In the genomic region with DNA sequence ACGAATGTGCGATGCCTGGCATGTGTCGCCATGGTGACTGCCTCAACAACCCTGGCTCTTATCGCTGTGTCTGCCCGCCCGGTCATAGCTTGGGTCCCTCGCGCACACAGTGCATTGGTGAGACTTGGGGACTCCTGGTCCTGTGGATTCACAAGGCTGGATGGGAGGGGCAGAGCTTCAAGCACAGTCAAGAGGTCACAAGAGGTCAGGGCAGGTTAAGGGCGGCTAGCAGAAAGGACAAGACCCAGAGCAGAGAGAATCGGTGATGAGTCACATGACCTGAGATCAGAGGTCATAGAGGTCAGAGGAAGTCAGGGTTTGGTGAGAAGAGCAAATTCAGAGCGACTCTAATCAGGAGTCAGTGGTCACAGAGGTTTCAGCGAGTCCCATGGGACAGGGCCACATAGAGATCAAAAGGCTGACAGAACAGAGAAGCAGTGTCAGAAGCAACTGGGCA, we compare ENCODE assay signal across 19 mouse cellular contexts. TPM values are rescaled to one million over a fixed set of nuclear protein-coding genes. Genes with fewer than 3 reads are reported as not detected.
A peak's percentile ranks its signal among the peaks of the same experiment; 100 is the strongest.
DNase-seq lines count a peak whose midpoint lies in the region; ATAC-seq and TF ChIP-seq lines count a peak whose summit lies in the region.
"Had no signal": no experiment of that assay in that cellular context is flagged by ENCODE, and none has a peak within 500 bp of the region (broad histone marks: within the 10 kb centered on the region; RNA-seq: fewer than 3 reads in every experiment).

No protein-coding gene starts in this region.

- H3K79me2 ChIP-seq in myocyte (ENCODE audit: control insufficient read depth, insufficient read depth): peaks cover 18% of the 10 kb centered on the region

- peaks cover 88% of the 10 kb centered on the region for H3K27me3 ChIP-seq in liver, postnatal 0 days (ENCODE audit: insufficient read depth, low read length)
- peaks cover 100% of the 10 kb centered on the region for H3K27me3 ChIP-seq in liver, embryonic 12.5 days (replicated peaks)
- no peaks in the 10 kb centered on the region for H3K27me3 ChIP-seq in myocyte (ENCODE audit: control insufficient read depth, insufficient read depth, insufficient read length)
- peaks cover 31% of the 10 kb centered on the region for H3K27me3 ChIP-seq in kidney, embryonic 14.5 days (ENCODE audit: control insufficient read depth, insufficient read depth, low read length)

- DNase-seq in liver: peak; percentile 39
- no peak for DNase-seq in liver, postnatal 0 days
- DNase-seq in ZHBTc4 (ENCODE audit: low read depth, low spot score): peak; percentile 61
- DNase-seq in gastrocnemius, postnatal 25 days: no peak
- no peak for DNase-seq in thymus, postnatal 14 days
- DNase-seq: cerebellum, adult 8-10 months; gastrocnemius, postnatal 10 days; kidney, postnatal 25 days; lung, postnatal 10 days had no signal

- no peaks in the 10 kb centered on the region for H3K9me3 ChIP-seq in liver, postnatal 0 days (ENCODE audit: low read length)
- H3K9me3 ChIP-seq in liver, embryonic 12.5 days (replicated peaks): no peaks in the 10 kb centered on the region
- H3K9me3 ChIP-seq in kidney, embryonic 14.5 days (ENCODE audit: control insufficient read depth, low read length): no peaks in the 10 kb centered on the region
- H3K9me3 ChIP-seq: forebrain, embryonic 10.5 days; heart, embryonic 15.5 days; stomach, embryonic 15.5 days had no signal

- no peak overlapping the region for H3K4me2 ChIP-seq in liver, postnatal 0 days (ENCODE audit: low read depth, low read length)
- peak overlapping the region; percentile 54; the same call in 1 of the 2 replicates for H3K4me2 ChIP-seq in liver, embryonic 12.5 days
- H3K4me2 ChIP-seq in myocyte (ENCODE audit: low read depth): no peak overlapping the region
- H3K4me2 ChIP-seq in kidney, embryonic 14.5 days (replicated peaks; ENCODE audit: low read depth, low read length): no peak overlapping the region
- H3K4me2 ChIP-seq: heart, embryonic 15.5 days had no signal

- no peak overlapping the region for H3ac ChIP-seq in myocyte (ENCODE audit: control insufficient read depth, insufficient read length)

- no peaks in the 10 kb centered on the region for H3K36me3 ChIP-seq in liver, postnatal 0 days (replicated peaks; ENCODE audit: insufficient read depth, low read length)
- no peaks in the 10 kb centered on the region for H3K36me3 ChIP-seq in liver, embryonic 12.5 days
- no peaks in the 10 kb centered on the region for H3K36me3 ChIP-seq in myocyte (ENCODE audit: control insufficient read depth, insufficient read depth)
- H3K36me3 ChIP-seq in kidney, embryonic 14.5 days (ENCODE audit: control insufficient read depth, insufficient read depth, low read length): no peaks in the 10 kb centered on the region
- H3K36me3 ChIP-seq: forebrain, embryonic 10.5 days; stomach, embryonic 15.5 days had no signal

- TF ChIP-seq EP300 in liver, postnatal 0 days (IDR thresholded peaks at IDR 0.05; ENCODE audit: low read depth): no peak

- no peak for TF ChIP-seq CTCF in liver, postnatal 0 days (IDR thresholded peaks at IDR 0.05; ENCODE audit: low read depth)

- TF ChIP-seq POLR2A in myocyte (IDR thresholded peaks at IDR 0.05; ENCODE audit: insufficient read length, low read depth): no peak

- H3K4me3 ChIP-seq in liver, postnatal 0 days (ENCODE audit: low read depth, low read length): no peak overlapping the region
- H3K4me3 ChIP-seq in liver, embryonic 12.5 days: no peak overlapping the region
- no peak overlapping the region for H3K4me3 ChIP-seq in myocyte
- H3K4me3 ChIP-seq in kidney, embryonic 14.5 days (ENCODE audit: low read length): no peak overlapping the region
- H3K4me3 ChIP-seq: heart, embryonic 15.5 days; stomach, embryonic 15.5 days had no signal

- no peak overlapping the region for H3K27ac ChIP-seq in liver, postnatal 0 days (ENCODE audit: low read depth)
- H3K27ac ChIP-seq in liver, embryonic 12.5 days: no peak overlapping the region
- no peak overlapping the region for H3K27ac ChIP-seq in kidney, embryonic 14.5 days (ENCODE audit: low read depth, low read length)
- H3K27ac ChIP-seq: heart, embryonic 15.5 days; stomach, embryonic 15.5 days had no signal

- no peak for ATAC-seq in liver, postnatal 0 days
- ATAC-seq in liver, embryonic 12.5 days: peak; percentile 62
- ATAC-seq in kidney, embryonic 14.5 days (ENCODE audit: low FRiP score, low TSS enrichment): no peak
- ATAC-seq: intestine, embryonic 16.5 days had no signal

- no peak overlapping the region for H3K9ac ChIP-seq in liver, postnatal 0 days (replicated peaks)
- no peak overlapping the region for H3K9ac ChIP-seq in liver, embryonic 12.5 days
- H3K9ac ChIP-seq in kidney, embryonic 14.5 days (ENCODE audit: low read depth, low read length): no peak overlapping the region
- H3K9ac ChIP-seq: heart, embryonic 15.5 days; stomach, embryonic 15.5 days had no signal

- WGBS in liver, postnatal 0 days (ENCODE audit: insufficient replicate concordance): 32% methylated on average over 12 of the region's 12 CpGs
- WGBS in liver, embryonic 12.5 days (ENCODE audit: insufficient replicate concordance): 31% methylated on average over 12 of the region's 12 CpGs
- WGBS in kidney, embryonic 14.5 days: 53% methylated on average over 12 of the region's 12 CpGs

- H3K4me1 ChIP-seq in liver, postnatal 0 days (ENCODE audit: insufficient read depth): peaks cover 15% of the 10 kb centered on the region
- H3K4me1 ChIP-seq in liver, embryonic 12.5 days: peaks cover 48% of the 10 kb centered on the region
- peaks cover 35% of the 10 kb centered on the region for H3K4me1 ChIP-seq in kidney, embryonic 14.5 days (ENCODE audit: control insufficient read depth, insufficient read depth, low read length)

TF ChIP-seq in myocyte, 11 proteins besides CTCF, POLR2A, EP300 and RAD21:
- peak; percentile 5 for TF ChIP-seq USF1 (IDR thresholded peaks at IDR 0.05; ENCODE audit: low read depth)
- TF ChIP-seq CEBPB (IDR thresholded peaks at IDR 0.05; ENCODE audit: insufficient read depth, poor library complexity, severe bottlenecking): no peak
- TF ChIP-seq MAX (IDR thresholded peaks at IDR 0.05; ENCODE audit: low read depth): no peak
- no peak for TF ChIP-seq TCF12 (IDR thresholded peaks at IDR 0.05; ENCODE audit: insufficient read depth, poor library complexity, severe bottlenecking)
- no peak for TF ChIP-seq MYOD1 (IDR thresholded peaks at IDR 0.05; ENCODE audit: control insufficient read depth in 1 of 3, insufficient read length in 2 of 3, low read depth in 2 of 3)

RNA-seq across cellular contexts. Expression of gene Ltbp3, which starts 6.2 kb away (rescaled TPM):
- 1.3 and 1.4 TPM in 2 replicates for polyA plus RNA-seq in liver, postnatal 0 days (2015; fragmentation: Nextera tagmentation; extraction: Ambion mirVana)
- polyA plus RNA-seq in liver, embryonic 12.5 days (2016; fragmentation: Nextera tagmentation; extraction: Ambion mirVana): 3.7 and 3.8 TPM in 2 replicates
- 100 TPM for polyA plus RNA-seq in myocyte (2012; fragmentation: generic; extraction: Trizol)
- 10 to 100 TPM; 45.7 to 49.6 TPM for total RNA-seq in gastrocnemius, postnatal 25 days (2021)
- 14.9 and 27.1 TPM in 2 replicates for polyA plus RNA-seq in kidney, embryonic 14.5 days (2014; fragmentation: Nextera tagmentation; extraction: Ambion mirVana)

RNA-seq across cellular contexts. Expression of gene Fam89b, which starts 17.5 kb away (rescaled TPM):
- 28.9 and 31.0 TPM in 2 replicates for polyA plus RNA-seq in liver, postnatal 0 days (2015; fragmentation: Nextera tagmentation; extraction: Ambion mirVana)
- 45.1 and 45.3 TPM in 2 replicates for polyA plus RNA-seq in liver, embryonic 12.5 days (2016; fragmentation: Nextera tagmentation; extraction: Ambion mirVana)
- 77.4 TPM for polyA plus RNA-seq in myocyte (2012; fragmentation: generic; extraction: Trizol)
- 10 to 100 TPM; 24.7 to 24.9 TPM for total RNA-seq in gastrocnemius, postnatal 25 days (2021)
- polyA plus RNA-seq in kidney, embryonic 14.5 days (2014; fragmentation: Nextera tagmentation; extraction: Ambion mirVana): 92.8 and 114 TPM in 2 replicates

RNA-seq across cellular contexts. Expression of gene Ehbp1l1, which starts 20.8 kb away (rescaled TPM):
- polyA plus RNA-seq in liver, postnatal 0 days (2015; fragmentation: Nextera tagmentation; extraction: Ambion mirVana): 38.5 and 42.5 TPM in 2 replicates
- polyA plus RNA-seq in liver, embryonic 12.5 days (2016; fragmentation: Nextera tagmentation; extraction: Ambion mirVana): 122 and 124 TPM in 2 replicates
- polyA plus RNA-seq in myocyte (2012; fragmentation: generic; extraction: Trizol): 97.4 TPM
- 100 to 1,000 TPM; 241 to 266 TPM for total RNA-seq in gastrocnemius, postnatal 25 days (2021)
- polyA plus RNA-seq in kidney, embryonic 14.5 days (2014; fragmentation: Nextera tagmentation; extraction: Ambion mirVana): 8.8 and 11.5 TPM in 2 replicates

RNA-seq across cellular contexts. Expression of gene Scyl1, which starts 24.3 kb away (rescaled TPM):
- polyA plus RNA-seq in liver, postnatal 0 days (2015; fragmentation: Nextera tagmentation; extraction: Ambion mirVana): 16.9 and 17.0 TPM in 2 replicates
- polyA plus RNA-seq in liver, embryonic 12.5 days (2016; fragmentation: Nextera tagmentation; extraction: Ambion mirVana): 38.3 and 39.7 TPM in 2 replicates
- polyA plus RNA-seq in myocyte (2012; fragmentation: generic; extraction: Trizol): 73.5 TPM
- total RNA-seq in gastrocnemius, postnatal 25 days (2021): 10 to 100 TPM; 62.2 to 62.8 TPM
- polyA plus RNA-seq in kidney, embryonic 14.5 days (2014; fragmentation: Nextera tagmentation; extraction: Ambion mirVana): 54.7 and 73.5 TPM in 2 replicates

RNA-seq across cellular contexts. Expression of gene Kcnk7, which starts 42.8 kb away (rescaled TPM):
- 0.17 and 0.18 TPM in 2 replicates for polyA plus RNA-seq in liver, postnatal 0 days (2015; fragmentation: Nextera tagmentation; extraction: Ambion mirVana)
- 0.18 and 0.19 TPM in 2 replicates for polyA plus RNA-seq in liver, embryonic 12.5 days (2016; fragmentation: Nextera tagmentation; extraction: Ambion mirVana)
- 0.12 TPM for polyA plus RNA-seq in myocyte (2012; fragmentation: generic; extraction: Trizol)
- not detected for total RNA-seq in gastrocnemius, postnatal 25 days (2021)
- polyA plus RNA-seq in kidney, embryonic 14.5 days (2014; fragmentation: Nextera tagmentation; extraction: Ambion mirVana): 0.39 and 0.42 TPM in 2 replicates
- total RNA-seq: gastrocnemius, postnatal 10 days; layer of hippocampus, postnatal 25 days had no signal
- polyA plus RNA-seq: embryonic facial prominence, embryonic 11.5 days; limb, embryonic 11.5 days had no signal

Comparison
In these comparisons a context has a peak if more than half of its experiments do, and no peak if none do; other contexts are left out.
1. DNase-seq: peak in liver (single experiment) and ZHBTc4 (single experiment); none in liver, postnatal 0 days (single experiment), gastrocnemius, postnatal 25 days (single experiment) and thymus, postnatal 14 days (single experiment).